Mouse (Mus musculus) adrenal gland, adult 8-10 months (tissue): ENCODE results near the gene Cdt1. TPM values are rescaled to one million over a fixed set of nuclear protein-coding genes. Genes with fewer than 3 reads are reported as not detected.

Source experiments
- DNase-seq: peaks from one replicate; pipeline ENCODE4 v3.0.0; 2022
- total RNA-seq, 4 experiments: library from RNA; stranded (reverse); gene quantifications; 2 replicates each; pipeline ENCODE4 v1.2.4; 2022

Gene Cdt1
- 1 to 10 TPM; 4.8 to 9.9 (median 8.2) TPM for total RNA-seq

DNA sequence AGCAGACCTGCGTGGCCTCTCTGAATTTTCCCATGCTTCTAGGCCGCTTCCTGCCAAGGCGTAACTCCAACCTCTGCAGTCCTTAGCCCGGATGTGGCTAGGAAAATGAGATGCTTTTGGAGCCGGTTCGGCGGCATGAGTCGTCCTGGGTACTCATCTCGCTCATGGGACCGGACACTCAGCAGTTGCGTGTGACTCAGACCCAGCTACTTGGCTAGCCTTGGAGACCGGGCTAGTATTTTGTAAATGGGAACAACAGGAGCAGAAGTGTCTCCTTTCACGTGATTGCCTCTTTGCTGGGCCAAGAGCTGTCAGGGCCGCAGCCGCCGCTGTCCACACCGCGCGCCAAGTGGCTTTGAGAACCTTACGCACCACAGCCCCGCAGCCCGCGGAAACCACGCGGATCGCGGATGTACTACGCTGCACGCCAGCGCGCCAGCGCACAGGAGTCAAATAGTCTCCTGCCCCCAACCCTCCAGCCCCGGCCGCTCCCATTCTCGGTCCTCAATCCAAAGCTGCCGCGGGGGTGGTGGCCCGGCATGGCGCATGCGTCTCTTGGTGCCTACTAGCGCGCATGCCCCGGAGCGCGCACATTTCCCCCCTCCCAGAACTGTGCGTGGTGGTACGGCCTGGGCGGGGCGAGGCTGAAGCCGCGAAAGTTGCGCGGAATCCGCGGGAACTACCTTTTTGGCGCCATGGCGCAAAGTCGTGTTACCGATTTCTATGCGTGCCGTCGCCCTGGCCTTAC is at the start of gene Cdt1:
Gene Cdt1, plus strand, starts transcription at position 655 of the 748 bp plus-strand sequence.
- DNase-seq = peak; percentile 93

GRCm38 (mm10) chr8:122520611-122521010 is 47.2 kb upstream of the Cdt1 start:
- DNase-seq = no peak

- peak; percentile 50 for DNase-seq
Observed at GRCm38 (mm10) chr8:122522796-122523651, 44.8 kb upstream of the Cdt1 start.

DNA sequence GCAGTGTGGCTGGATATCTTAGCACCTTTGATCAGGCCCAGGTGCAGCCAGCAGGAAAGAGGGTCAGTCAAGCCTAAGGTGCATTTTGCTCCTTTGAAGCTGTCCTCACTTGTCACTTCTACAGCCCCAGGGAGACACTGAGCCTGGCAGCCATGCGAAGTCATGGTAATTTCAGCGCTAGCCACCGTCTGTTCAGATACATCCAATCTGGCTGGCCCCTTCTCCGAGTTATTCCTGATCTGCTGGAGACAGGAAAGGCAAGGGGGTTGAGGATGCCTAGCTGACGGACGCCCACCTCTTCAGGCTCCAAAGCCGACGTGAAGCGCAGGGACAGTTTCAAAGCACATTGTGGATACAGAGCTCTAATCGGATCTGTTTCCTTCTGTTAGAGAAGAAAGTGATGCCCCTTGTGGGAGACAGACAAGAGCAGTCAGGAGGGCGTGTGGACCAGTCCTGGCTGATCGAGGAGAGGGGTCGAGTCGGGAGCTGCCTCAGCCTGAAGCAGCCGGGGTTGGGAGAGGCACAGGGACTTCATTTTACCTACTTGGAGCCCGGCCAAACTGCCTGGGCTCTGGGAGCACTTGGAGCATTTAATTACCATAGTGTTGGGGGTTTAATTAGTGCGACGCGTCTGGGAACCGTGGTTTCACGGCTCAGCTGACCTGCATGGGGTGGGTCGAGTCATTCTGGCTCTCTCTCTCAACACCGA is 44.0 kb upstream of the Cdt1 start:
- DNase-seq = no peak

GRCm38 (mm10) chr8:122524506-122524905 is 43.3 kb upstream of the Cdt1 start:
- no peak for DNase-seq

DNA sequence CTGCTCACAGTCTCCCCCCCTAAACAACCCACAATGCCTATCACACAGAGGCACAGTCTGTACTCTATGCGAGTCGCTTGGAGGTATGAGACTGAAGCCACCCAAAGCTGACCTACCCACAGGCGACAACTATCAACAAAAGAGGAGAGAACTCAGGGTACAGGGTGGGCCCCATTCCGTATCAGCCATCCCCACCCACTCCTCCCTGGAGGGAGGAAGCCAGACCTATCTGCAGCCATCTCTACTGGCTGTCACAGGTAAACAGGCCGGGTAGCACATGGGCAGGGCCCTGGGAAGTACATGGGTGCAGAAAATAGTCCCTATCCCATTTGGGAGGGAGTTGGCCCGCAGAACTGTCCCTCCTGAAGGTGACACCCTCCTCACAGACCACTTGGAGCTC is 42.8 kb upstream of the Cdt1 start:
- DNase-seq = no peak

GRCm38 (mm10) chr8:122526084-122526483 is 41.7 kb upstream of the Cdt1 start:
- DNase-seq = no peak

DNA sequence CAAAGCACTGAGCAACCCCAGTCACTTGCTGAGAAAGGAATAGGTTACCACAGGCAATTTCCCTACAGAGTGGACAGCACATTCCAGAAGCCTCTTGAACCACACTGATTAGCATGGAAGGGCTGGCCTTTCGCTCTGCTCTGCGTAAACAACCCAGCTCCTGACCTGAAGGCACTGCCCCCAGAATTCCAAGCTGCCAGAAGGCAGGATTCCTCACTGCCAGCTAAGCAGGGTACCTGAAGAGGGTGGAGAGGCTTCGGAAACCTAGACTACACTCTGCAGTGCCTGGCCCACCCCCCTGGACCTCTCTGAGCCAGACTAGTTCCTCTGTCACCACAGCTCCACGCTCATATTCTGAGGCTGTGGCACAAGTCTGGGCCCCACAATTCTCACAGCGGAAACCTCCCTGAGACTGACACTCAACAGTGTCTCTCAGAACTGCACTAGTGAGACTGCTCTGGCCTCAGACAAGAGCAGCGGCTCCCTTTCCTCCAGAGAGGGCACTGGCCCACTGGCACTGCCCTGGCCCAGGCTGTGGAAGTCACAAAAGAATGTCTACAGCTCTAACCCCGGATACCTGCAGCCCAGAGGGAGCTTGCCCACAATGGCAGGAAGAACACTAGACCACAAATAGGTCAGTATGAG is 41.2 kb upstream of the Cdt1 start:
- no peak for DNase-seq

- DNase-seq = no peak
Observed at GRCm38 (mm10) chr8:122527937-122528336, 39.9 kb upstream of the Cdt1 start.

DNA sequence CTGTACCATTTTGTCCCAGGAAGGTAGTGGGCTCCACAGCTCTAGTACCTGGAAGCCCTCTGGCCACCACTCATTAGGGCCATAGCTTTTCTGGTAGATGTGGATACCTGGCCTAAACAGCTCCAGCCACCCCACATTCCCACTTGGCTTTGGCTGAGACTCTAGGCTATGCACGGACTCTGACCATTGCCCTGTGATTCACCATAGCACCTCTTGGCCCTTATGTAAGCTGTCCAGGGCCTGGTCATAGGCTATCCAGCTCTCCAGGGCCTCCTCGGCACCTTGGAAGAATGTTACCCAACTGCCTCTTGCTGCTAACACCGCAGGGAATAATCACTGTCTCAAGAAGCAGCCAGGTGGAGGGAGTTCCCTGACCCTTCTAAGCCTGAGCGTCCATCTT is 38.7 kb upstream of the Cdt1 start:
- DNase-seq = no peak

GRCm38 (mm10) chr8:122531312-122531711 is 36.5 kb upstream of the Cdt1 start:
- DNase-seq = no peak

DNA sequence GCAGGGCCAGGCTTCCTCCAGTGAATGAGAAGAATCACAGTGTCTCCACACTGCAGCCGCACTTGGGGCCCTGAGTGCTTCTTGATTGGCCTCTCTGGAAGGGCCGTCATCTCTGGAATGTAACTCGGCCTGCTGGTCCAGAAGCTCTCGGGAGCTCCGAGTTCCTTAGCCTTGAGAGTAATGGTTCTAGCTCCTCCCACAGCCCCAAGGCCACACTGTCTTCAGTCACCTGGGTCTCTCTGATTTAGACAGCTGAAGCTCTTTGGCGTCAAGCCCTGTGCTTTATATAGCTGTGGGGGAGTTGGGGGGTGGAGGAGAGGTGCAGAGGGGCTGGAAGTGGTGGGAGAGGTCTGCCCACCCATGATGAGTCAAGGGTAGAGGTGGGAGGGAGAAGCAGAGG is 30.8 kb upstream of the Cdt1 start:
- no peak for DNase-seq

- no peak for DNase-seq
Observed at GRCm38 (mm10) chr8:122537812-122538211, 30.0 kb upstream of the Cdt1 start.

- DNase-seq = no peak
Observed at GRCm38 (mm10) chr8:122538310-122539076, 29.3 kb upstream of the Cdt1 start.

DNA sequence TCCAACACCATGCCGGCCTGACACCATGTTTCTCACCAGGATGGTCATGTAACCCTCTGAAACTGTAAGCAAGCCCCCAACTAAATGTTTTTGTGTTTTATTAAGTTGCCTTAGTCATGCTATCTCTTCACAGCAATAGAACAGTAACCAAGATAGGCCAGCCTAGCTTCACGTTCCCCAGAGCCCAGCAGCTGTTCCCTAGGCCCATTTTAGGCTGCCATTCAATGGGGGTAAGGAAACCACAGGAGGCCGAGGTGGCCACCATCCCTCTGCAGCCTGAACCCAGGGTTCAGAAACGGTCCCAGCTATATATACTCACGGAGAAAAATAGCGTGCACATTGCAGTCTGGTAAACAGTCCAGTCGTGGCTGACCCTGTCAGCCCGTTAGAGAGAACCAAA is 23.7 kb upstream of the Cdt1 start:
- DNase-seq = no peak

DNA sequence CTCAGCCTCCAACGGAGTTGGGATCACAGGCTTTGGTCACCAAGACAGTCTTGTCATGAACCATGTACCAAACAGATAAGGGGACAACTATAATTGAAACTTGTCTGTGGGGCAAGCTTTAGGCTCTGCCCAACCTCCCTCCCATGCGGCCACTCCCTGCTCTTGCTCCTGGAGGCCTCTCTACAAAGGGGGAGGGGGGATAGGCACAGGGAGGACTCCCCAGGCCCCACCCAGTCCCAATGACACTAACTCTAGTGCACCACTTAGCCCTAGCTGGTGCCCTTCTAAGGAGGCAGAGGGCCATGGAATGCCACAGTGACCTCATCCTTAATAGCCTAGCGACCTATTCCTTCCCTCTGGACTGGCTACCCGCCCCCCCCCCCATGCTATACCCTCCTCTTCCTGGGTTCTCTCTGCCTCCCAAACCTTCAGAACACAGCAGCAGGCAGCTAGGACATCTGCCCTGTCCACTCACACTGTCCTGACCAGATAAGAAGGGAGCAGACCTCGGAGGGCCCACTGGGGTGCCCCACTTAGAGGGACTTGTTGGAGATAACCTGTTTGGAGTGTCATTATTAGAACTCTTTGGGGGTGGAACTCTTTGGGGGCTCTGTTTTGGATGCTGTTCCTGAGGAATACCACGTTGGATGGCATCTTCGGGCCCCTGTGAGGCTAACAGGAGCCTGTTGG is 21.6 kb upstream of the Cdt1 start:
- DNase-seq = no peak

DNA sequence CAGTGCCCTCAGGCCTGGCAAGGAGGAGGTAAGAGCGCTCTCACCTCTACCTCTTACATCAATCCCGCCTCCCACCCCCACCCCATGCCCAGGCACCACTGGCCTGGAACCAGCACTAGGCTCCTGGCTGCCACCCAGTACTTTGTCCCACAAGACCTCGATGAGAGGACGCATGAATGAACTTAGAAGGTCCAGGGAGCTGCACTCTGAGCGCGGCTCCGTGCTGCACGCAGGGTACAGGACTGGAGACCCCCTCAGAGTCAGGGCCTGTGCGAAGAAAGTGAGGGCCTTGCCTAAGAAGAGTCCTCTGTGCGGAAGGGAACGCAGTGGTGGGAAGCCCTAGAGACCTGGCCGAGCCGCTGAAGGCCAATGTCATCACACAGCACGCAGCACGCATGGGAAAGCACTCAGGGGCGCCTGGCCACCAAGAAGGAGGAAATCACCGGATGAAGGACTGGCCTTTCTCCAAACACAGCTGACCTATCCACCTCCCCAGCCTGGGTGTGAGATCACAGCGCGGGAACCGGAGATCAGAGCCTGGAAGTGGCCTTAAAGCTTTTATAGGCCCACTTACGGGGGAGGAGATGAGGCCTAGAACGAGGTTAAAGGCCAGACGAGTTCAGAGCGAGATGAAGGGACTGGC is 20.9 kb upstream of the Cdt1 start:
- no peak for DNase-seq

DNA sequence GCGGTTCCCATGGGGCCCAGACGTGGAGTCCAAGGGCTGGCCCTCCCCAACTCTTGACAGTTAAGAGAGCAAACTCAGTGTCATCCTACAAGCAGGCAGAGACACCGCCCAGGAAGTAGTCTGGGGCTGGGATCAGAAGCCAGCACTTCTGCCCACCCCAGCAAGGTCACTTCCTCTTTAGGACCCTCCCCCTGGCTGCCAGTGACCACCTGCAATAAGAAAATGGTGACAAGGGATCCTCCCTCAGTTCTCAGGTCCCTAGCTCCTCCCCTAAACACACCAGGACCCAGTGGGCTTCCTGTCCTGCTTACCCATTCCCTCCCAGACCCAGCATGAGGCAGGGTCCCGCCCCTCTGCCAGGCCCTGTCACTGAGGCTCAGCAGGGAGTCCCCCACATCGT is 20.0 kb upstream of the Cdt1 start:
- DNase-seq = no peak

DNA sequence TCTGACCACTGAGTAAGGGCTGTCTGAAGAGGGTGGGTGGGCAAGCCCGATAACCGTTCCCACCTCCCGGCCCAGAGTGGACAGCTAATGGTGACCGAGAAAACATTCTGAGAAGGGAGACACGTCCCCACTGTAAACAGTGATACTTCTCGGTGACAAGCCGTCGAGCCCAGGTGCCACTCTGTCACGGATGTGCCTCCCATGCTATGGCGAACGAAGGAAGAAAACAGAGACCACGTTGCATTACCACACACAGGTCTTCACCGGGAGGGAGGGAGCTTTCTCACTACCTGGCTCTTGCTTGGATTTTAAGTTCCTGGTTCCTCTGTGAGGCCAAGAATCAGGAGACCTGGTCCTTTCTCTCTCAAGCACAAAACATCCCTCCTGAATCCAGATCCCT is 19.5 kb upstream of the Cdt1 start:
- no peak for DNase-seq

GRCm38 (mm10) chr8:122548891-122549439 is 18.9 kb upstream of the Cdt1 start:
- no peak for DNase-seq
